Mouse (Mus musculus): ENCODE measurements around the gene Fam214a.

Fam214a gene

DNA sequence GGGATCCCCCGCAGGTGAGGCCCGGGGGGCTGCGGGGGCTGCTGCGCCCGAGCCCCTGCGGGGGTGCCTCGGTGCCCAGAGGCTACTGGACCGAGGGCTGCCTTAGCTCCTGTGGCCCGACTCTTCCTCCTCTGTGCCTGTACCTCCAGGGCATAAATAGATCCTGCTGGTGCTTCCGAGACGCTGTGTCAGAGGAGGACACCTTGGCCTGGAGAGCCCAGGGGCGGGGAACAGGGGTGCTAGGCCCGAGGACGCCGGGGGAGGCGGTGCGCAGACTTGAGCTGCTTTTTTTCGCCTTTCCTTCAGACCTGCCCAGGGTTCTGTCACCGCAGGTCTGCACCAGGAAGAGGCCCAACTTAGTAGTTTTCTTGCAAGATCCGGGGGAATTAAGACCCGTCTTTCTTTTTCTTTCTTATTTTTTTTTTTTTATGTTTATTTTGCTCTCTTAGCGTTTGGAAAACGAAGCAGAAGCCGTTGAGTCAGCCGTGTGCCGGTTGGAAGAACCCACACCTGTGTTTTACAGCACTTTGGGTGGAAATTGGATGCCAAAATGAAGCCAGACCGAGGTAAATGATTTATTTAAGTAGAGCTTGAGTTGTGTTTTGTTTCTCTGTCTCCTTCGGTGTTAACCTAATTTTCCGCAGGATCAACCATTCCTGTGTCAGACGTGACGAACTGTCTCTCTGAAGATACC lies 728 bp downstream of the Fam214a start:
- DNase-seq: peak; percentile 75

DNA sequence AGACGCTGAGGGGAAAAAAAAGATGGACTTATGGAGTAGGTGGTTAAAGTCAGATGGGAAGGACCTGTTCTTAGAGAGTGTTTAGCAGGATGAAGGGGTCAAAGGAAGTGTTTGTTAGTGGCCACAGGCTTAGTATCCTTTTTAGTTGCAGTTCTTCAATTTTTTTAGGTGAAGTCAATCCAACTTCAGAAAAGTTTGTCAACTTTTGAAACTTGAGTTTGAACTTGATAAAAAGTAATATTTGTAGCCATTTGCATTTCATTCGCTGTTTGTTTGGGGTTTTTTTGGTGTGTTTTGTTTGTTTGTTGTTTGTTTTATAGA lies 1.2 kb downstream of the Fam214a start:
- no peak for DNase-seq

DNA sequence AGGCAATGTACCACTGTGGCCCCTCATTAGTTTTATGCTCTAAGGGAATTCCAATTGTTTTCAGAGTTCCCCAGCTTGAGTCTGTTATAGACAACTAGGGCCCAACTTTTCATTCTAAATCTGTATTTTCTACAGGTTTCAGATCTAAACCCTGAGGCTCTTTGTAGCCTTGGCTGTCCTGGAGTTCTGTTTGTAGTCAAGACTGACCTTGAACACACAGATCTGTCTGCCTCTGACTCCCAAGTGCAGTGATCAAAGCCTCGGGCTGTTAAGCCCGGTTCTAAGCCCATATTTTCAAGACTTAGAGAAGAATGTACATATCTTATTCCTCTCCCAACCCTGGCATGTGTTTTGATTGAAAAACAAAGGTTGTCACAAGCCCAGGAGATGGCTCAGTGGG lies 1.7 kb downstream of the Fam214a start:
- DNase-seq: no peak

DNA sequence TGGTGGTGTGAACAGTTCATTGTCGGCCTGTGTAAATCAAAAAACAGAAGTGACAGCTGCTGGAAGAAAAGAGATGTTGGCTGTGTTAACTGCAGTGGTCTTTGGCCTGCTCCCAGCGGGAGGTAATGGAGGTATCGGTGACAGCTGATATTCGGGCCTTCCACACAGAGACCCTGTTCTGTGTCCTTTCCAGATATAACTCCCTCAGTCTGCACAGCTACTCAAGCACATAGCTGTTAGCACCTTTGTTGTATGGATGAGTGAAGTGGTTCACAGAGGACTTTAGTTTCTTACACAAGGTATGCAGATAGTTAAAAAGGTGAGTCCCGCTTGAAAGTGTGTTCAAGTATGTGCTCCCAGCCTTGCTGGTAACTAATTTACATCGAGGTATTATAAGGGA lies 7.9 kb downstream of the Fam214a start:
- DNase-seq: no peak

DNA sequence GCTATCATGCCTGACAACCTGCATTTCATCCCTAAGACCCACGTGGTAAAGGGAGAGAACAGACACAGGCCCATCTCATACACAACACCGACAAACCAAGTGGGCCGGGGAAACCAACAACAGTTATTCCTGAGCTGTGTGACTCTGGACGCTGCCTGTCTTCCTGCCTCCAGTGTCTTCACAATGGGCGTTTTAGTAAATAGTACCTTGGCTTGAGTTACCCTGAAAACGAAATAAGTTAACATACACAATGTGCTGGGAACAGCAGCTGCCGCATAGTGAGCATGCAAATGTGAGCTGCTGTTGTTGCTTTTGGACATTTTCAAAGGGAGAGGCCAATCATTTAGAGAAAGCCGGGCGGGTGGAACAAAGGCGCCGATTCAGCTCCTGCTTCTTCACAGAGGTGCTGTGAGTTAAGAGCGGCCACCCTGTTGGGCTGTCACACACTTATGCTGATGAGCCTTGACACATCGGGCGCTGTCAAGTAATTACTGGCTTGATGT lies 8.4 kb downstream of the Fam214a start:
- DNase-seq: no peak

DNA sequence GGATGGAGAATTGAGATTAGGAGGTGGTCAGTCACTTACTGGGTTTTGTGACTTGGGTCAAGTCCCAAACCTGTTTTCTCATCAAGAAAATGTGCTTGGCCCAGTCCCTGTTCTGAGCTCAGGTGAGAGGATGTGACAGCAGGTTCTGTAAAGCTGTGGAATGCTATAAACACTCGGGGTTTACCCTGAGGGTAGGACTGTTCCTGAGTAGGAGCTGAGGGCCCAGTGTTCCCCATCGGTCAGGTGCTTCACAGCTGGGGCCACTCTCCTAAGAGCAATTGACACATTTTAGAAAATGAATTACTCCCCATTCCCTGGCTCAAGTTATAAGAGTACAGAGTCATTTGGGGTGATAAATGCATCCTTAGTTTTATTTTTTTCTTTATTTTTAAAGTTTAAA lies 11.3 kb downstream of the Fam214a start:
- DNase-seq: no peak

DNA sequence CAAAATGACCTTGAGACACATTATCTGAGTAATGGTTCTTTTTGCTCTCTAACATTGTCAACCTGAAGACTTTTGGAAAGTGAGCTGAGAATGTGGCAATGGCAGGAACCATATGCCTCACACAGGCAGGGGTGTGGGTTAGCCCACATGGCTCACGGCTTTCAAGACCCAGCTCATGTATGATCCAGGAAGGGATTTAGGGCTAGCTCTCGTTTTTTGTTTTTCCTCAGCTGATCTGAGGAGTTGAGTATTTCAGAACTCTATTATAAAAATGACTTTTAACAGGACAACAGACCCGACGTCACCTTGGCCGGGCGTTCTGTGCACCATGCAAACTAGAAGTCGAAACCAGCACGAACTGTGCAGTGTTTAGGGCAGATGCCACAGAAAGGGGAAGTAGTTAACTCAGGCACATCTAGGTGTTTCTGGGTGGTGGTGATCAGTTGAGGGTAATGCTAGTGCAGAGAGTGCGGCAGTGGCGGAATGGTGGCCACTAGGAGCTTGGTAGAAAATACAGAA lies 12.2 kb downstream of the Fam214a start:
- no peak for DNase-seq

DNA sequence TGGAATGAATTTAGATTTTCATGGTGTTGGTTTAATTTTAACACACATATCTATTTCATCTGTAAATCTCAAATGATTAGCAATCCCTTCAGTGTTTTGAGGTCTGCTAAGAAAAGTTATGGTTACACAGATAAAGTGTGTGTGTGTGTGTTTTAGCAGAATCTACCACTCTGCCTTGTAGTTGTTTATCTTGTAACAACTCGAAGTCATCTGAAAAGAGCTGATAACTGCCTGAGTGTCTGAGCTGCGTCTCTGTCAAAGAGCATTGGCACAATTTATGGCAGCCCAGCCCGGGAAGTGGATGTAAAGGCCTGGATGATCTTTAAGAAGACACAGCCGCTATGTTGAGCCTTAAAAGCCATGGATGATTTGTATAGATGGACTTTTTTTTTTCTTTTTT lies 13.5 kb downstream of the Fam214a start:
- DNase-seq: no peak

DNA sequence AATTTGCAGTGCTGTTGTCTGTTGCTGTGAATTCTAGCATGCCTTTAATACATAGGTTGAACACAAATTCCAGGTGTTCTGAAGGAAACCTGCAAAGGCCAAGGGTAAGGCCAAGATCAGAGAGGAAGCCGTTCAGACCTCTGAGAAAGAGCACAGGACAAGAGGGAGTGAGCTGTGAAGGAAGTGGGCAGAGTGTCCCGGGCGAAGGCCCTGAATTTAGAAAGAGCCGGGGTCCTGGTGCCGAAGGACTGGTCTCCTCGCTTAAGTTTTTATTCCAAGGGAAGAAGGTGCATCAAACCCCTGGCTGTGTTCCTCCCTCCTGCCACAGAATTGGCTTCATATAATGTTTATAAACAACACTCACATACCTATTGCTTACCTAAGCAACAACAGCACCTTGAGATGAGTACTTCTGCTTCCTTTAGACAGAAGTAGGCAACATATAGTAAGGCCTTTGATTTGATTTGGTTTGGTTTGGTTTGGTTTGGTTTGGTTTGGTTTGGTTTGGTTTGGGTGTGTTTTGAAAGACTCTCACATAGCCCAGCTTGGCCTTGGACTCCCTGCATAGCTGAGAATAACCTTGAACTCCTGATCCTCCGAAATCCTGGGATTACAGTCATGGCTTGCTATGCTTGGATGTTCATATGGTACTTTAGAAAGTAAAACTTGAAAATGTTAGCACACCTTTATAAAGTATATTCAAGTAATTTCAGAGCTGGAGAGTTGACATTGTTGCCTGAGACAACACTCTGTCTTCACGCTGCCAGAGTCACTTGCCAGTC lies 16.2 kb downstream of the Fam214a start:
- DNase-seq: no peak

DNA sequence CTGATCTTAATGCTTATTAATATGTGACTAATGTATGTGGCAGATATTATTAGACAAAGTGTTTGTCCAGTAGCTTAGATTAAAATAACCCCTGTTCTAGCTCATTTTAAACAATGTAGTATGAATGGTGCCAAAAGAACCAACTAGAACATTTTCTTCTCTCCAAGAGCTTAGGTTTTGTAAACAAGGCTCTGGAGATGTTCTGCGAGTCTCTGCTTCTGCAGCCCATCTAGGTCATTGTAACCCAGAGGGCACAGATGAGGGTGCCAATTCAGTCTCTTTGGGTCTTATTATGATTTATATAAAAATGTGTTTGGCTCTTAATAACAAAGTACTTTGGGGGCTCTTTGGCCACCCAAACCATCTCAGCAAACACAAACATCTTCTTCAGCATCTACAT lies 17.9 kb downstream of the Fam214a start:
- DNase-seq: no peak

DNA sequence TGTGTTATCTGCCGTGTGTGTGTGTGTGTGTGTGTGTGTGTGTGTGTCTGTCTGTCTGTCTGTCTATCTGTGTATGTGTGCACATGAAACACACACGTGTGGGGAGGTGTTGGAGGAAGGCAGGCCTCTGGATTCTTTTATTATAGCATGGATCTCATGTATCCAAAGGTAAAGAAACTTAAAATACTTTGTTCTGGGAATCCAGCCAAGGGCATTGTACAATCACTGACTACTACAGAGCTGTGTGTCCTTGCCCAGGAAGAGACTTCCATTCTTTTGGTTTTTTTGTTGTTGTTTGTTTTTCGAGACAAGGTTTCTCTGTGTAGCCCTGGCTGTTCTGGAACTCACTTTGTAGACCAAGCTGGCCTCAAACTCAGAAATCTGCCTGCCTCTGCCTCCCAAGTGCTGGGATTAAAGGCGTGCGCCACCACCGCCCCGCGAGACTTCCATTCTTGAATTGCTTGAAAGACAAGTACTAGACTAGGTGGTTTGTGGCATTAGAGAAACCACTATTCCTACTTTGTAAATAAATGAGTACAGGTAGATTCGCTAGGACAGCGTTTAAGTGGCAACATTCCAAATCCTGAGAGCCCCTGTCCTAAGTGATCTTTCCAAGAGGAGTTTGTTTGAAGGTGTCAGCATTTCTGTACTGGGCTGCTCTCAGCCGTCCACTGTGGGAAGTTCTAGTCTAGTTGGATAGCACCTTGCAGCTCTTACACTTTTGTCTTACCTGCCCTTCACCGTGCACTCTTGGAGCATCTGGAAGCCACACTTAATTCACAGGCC lies 18.7 kb downstream of the Fam214a start:
- no peak for DNase-seq

DNA sequence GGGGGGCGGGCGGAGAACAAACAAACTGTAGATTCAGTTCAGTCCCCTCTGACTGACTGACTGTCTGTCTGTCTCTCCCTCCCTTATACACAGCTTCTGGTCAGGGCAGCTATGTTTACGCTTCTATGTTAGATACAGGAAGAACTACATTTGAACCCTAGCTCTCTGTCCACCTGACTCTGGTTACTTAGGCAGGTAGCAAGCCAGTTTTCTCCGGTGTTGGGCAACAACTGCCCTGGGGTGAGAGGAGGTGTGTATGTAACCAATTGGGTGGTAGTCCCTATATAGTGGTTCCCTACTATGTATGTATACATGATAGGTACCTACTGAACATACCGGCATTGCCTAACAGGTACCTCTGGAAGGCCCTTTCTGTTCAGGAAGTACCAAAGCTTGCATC lies 20.1 kb downstream of the Fam214a start:
- DNase-seq: no peak

DNA sequence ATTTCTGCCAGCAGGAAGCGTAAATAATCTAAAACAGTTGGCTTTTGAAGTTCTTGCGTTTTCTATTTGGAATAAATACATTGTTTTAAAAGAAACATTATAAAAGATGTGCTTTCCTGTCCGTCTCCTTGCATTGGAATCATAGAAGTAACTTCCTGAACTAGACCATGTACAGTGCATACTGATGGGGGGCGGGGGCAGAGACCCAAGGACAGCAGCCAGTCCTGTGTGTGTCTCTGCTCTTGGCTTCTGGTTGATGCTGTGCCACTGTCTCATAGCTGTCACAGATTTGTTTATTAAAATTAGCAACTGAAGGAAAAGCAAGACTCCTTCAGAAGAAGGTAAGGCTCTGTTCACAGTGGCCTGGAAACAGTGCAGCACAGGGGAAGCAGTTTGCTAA lies 20.5 kb downstream of the Fam214a start:
- DNase-seq: no peak

DNA sequence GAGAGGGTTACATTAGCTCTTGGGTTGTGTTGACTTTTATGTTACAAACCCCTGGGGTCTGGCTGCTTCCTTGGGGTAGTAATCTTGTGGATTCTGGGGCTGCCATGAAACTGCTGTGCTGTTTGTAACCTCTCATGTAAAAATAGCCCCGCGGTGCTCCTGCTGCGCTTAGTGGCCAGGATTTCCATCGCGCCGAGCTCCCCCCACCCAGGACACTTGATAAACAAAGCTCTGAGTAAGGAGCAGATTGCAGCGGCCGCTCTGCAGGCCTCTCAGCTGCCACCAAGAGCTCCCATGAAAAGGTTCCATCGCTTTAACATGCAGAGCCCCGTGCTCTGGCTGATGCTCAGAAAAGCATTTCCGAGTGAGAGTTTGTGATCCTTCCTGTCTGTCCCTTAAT lies 22.1 kb downstream of the Fam214a start:
- peak; percentile 57 for DNase-seq

DNA sequence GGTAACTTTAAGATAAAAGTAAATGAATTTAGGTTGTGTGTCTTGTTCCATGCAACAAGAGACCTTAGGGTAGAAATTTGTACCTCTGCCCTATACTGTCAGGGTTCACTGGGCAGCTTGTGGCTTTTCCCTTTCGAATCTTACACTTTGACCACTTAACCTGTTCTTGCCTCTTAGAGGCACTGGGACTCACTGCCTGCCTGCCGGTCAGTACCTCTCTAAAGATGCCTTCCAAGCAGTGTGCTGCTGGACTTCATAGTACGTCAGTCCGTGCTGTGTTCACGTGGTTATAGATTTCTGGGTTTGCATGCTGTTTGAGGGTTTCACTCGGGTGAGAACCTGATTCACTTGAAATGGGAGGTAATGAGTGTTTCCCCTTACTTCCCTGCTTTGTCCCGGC lies 22.7 kb downstream of the Fam214a start:
- no peak for DNase-seq

DNA sequence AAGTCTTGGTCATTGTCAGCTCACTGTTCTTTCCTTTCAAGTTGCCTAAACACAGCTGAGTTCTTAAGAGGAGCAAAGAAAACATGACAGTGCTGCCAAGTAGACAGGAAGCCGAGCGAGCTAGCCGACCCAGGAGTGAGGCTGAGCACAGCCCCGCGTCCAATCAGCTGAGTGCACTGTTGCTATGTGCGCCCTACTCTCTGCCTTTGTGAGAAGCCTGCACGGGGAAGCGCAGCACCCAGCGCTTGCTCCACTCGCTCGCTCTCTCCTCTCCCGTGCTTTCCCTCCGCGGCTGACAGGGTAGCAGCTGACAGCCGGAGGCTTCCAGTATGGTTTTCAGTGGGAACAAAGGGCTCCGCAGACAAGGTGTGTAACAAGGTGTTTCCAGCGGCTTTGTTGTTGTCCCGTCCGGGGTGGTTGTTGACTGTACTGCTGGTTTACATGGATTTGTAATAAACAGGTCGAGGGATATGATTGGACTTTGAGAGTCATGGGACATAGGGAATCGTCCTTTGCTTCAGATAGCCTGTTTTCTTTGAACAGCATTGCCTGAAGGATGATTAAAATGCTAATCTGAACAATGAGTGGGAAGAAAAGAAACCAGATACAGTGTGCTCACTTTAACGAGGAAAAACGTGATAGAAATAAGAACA lies 23.4 kb downstream of the Fam214a start:
- DNase-seq: peak; percentile 93

DNA sequence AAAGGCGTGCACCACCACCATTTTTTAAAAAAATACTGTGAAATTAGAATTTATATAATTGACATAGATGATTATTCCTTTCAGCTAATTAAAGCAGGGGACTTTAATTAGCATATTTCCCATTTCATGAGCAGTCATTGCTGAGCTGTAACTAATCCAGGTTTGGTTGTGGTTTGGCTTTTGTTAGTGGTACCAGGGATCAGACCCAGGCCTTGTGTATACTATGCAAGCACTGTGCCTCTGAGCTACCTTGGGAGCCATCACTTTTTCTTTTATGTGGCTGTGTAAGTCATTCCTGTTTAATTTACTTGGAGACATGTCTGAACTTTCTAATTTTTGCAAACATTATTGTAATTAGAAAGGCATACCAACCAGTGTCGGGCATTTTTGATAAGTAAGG lies 24.6 kb downstream of the Fam214a start:
- DNase-seq: no peak

DNA sequence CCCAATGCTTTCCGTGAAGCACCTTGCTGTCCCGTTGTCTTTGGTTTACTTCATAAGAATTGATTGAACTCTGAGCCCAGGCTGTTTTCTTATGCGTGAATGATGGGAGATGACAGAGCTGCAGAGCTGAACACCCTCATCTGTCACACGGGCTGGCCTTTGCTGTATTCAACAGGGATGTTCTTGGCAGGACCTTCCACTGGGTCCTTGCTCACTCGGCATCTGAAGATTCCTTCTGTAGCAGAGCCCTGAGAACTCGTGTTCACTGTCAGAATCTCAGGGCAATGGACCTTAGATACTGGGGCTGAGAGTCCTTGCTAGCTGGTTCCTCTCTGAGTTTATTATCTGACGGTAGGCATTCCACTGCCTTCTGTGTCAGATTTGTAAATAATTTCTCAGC lies 25.3 kb downstream of the Fam214a start:
- DNase-seq: no peak

DNA sequence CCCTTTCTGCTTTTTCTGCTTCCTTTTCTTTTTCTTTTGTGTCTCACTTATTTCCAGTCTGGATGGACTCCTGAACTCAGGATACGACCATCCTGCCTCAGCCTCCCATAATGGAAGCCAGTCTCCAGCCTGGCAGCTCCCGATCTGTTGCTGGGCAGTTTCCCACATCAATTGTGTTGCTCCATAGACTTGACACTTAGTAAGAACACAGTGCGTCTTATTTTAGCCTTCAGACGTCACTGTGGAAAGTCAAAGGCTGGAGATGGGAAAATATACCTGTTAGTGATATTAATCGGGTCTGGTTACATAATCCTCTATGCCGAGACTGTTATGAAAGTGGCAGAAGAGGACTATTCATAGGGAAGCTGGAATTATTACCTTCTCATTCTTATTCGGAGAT lies 26.2 kb downstream of the Fam214a start:
- DNase-seq: no peak

DNA sequence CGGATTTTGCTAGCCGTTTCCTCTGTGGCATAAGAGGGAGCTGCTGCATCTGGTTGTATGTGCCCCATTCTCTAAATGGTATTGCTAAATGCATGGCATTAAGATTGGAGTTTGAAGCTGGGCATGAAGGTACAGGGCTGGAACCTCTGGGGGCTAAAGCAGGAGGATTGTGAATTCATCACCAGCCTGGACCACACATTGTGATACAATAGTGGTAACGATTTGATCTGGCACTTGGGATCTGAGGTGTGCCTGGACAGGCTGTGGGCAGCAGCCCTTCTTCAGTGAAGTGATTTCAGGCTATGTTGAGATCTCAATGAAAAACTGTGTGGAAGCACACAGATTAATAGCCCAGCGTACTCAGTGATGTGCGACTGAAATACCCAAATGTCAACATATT lies 26.7 kb downstream of the Fam214a start:
- DNase-seq: no peak

DNA sequence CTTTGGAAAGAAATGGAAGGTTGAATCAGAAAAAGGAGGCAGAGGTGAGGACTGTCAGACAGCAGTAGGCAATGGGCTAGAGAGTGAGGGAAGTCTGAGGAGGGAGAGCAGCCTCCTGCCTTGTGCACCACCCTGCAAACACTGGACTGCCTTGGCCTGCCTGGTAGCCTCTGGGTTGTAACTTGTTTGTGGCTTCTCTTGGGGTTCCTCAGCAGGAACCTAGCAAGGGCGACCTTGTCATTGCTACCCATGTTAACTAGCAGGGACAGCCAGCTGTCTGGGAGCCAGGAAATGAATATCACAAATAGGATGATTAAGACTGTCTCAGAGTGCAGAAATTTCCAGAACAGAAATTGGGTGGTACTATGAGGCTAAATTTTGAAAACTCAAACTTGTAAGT lies 27.2 kb downstream of the Fam214a start:
- peak; percentile 38 for DNase-seq

DNA sequence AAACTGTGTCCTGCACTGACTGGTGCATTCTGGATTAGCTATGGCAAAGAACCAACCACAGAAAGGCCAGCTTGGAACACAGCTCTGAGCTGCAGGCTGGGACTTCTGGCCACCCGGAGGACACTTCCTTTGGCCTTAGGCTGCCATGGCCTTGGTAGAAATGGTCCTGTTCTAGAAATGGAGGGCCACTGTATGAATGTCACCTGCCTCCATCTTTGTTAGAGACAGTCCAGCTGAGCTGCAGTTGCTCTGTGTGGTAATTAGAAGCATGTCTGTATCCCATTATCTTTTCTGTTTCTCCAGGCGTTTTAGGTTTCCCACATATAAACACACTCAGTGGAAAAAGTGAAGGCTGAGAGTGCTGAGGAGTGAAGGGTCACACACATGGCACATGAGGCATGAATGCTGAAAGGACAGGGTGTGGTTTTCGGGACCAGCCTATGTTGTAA lies 29.0 kb downstream of the Fam214a start:
- DNase-seq: peak; percentile 48

DNA sequence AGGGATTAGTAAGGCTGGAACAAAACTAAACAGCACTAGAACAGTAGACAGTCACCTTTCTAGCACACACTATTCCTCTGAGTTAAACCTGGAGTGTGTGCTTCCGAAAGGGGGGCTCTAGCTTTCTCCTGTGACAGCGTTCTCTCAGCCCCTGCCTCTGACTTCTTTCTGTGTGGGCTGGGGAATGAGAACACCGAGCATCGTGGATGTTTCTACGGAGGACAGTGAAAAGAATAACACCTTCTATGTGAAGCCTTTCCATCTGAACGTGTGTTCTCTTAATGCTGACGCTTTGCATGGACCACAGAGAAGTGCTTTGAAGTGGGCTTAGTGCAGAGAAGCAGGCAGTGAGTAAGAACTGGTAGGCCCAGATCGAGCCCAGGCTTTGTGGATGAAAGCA lies 29.5 kb downstream of the Fam214a start:
- no peak for DNase-seq

Data from cerebellum, adult 9-11 months (tissue).